Mouse (Mus musculus) embryonic facial prominence, embryonic 13.5 days (tissue): ENCODE data around the gene Unc80. TPM values are rescaled to one million over a fixed set of nuclear protein-coding genes. Genes with fewer than 3 reads are reported as not detected.

Experiments
- ATAC-seq: fragments of 200-750 bp; cut with Nextera tagmentation; 2 replicates; pipeline ENCODE4 v1.8.0; 2017; ENCODE audit warnings: low read depth; ENCODE audit not compliant: insufficient number of reproducible peaks, insufficient read depth, low FRiP score, low TSS enrichment
- H3K27ac ChIP-seq: fragments of 300-500 bp; sonication (generic); 2 replicates; pipeline ENCODE4 v1.5.1; 2015; ENCODE audit warnings: moderate library complexity, mild to moderate bottlenecking, inconsistent platforms
- H3K27me3 ChIP-seq: fragments of 300-500 bp; sonication (generic); 2 replicates; pipeline ENCODE4 v1.6.1; 2015; ENCODE audit warnings: mild to moderate bottlenecking, inconsistent platforms
- H3K36me3 ChIP-seq: fragments of 300-500 bp; sonication (generic); 2 replicates; pipeline ENCODE4 v1.6.1; 2015; ENCODE audit warnings: mild to moderate bottlenecking, inconsistent platforms
- H3K4me1 ChIP-seq: fragments of 300-500 bp; sonication (generic); 2 replicates; pipeline ENCODE4 v1.6.1; 2015; ENCODE audit warnings: inconsistent platforms
- H3K4me2 ChIP-seq: fragments of 300-500 bp; sonication (generic); 2 replicates; pipeline ENCODE4 v1.6.1; 2015; ENCODE audit warnings: moderate library complexity, mild to moderate bottlenecking, inconsistent platforms
- H3K4me3 ChIP-seq: fragments of 300-500 bp; sonication (generic); 2 replicates; pipeline ENCODE4 v1.5.1; 2015; ENCODE audit warnings: mild to moderate bottlenecking, inconsistent platforms
- H3K9ac ChIP-seq: fragments of 300-500 bp; sonication (generic); 2 replicates; pipeline ENCODE4 v1.6.1; 2015; ENCODE audit warnings: mild to moderate bottlenecking, inconsistent platforms
- H3K9me3 ChIP-seq: fragments of 300-500 bp; sonication (generic); 2 replicates; pipeline ENCODE4 v1.6.1; 2016; ENCODE audit warnings: inconsistent platforms
- WGBS: fragments of 180-500 bp; shearing (Covaris S2); methylation state at CpG from one replicate; pipeline ENCODE4 v1.1.7; 2015; ENCODE audit warnings: mixed read lengths; 5-methylcytosine and 5-hydroxymethylcytosine counted together
- polyA plus RNA-seq: library from polyadenylated mRNA; unstranded; fragments of >200 nt; fragmentation: Nextera tagmentation; extraction: Ambion mirVana; gene quantifications from 2 replicates; pipeline ENCODE4 v1.2.1, GENCODE M21; 2015

Unc80 gene
- 0.14 and 0.56 TPM in 2 replicates for polyA plus RNA-seq

DNA sequence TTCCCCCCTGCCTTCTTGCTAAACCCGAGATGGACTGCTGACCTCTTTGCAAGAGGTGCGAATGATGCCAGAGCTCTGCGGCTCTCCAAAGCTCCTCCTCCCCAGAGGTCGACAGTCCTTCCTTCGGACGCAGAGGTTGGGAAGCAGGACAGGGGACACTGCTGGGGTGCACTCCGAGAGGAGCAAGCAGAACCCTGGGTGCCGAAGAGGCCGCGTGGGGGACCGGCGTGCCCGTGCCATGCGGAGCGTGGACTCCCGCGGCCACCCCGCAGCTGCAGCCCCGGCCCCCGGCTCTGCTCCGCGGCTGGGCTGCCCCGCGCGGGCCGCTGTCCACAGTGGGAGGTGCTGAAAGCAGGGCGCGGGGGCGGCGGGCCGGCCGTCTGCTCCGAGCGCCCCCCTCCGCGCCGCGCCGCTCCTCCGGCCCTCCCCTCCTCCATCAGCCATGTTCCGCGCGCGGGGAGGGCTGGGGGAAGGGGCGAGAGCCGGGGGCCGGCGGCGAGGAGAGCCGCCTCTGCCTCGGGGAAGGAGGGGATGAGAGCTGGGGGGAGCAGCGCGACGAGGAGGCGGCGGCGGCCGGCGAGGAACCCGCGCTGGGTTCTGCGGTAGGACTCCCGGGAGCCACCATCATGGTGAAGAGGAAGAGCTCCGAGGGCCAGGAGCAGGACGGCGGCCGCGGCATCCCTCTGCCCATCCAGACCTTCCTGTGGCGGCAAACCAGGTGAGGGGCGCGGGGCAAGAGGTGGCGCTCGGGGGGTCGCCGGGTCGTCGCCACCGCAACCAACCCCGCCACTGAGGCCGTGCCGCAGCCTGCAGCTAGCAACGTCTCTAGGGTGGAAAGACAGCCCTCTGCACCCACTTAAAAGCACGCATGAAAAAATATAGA is at the start of gene Unc80:
Gene Unc80 (plus strand): TSS at position 547 of the 883 bp plus-strand sequence.
- peak; percentile 87 for ATAC-seq
- peaks cover 38% of the 10 kb centered on the region for H3K27me3 ChIP-seq
- H3K4me3 ChIP-seq = peak within 1 kb of the TSS; percentile 56
- H3K9ac ChIP-seq = peak within 1 kb of the TSS; percentile 60
- no peaks in the 10 kb centered on the region for H3K9me3 ChIP-seq
- H3K36me3 ChIP-seq = no peaks in the 10 kb centered on the region
- H3K4me2 ChIP-seq = peak within 1 kb of the TSS; percentile 90
- 0 out of 2 replicates have a peak, but pooled peaks cover 3% of the 10 kb centered on the region for H3K4me1 ChIP-seq
- no peak within 1 kb of the TSS for H3K27ac ChIP-seq
- WGBS = under 1% methylated on average over 74 of the region's 83 CpGs

DNA sequence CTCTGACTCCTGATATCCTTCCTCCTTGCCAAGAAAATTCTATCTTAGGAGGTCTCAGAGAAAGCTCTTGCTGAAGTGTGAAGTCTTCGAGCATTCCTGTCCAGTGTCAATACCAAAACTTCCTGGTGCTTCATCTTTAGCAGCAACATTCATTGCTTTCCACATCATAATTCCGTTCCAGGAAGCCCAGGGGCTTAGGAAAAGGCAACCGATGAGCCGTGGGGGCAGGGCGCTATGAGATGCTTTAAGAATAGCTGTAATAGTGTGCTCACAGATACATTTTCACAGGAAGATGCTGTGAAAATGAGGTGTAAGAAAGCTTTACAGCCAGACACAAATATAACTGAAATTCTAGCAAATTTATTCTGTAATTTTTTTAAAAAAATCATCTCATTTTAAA is 42.1 kb upstream of the Unc80 start:
- Histone ChIP-seq H3K9me3 (no peaks in the 10 kb centered on the region), H3K27ac (no peak overlapping the region), H3K27me3 (no peaks in the 10 kb centered on the region), H3K36me3 (no peaks in the 10 kb centered on the region), H3K4me3 (no peak overlapping the region), H3K4me1 (0 out of 2 replicates have a peak, but pooled peaks cover 3% of the 10 kb centered on the region), H3K9ac (no peak overlapping the region), H3K4me2 (no peak overlapping the region)
- 87% methylated on average over 5 of the region's 5 CpGs for WGBS
- no peak for ATAC-seq

GRCm38 (mm10) chr1:66430962-66431361 is 37.2 kb upstream of the Unc80 start:
- H3K36me3 ChIP-seq = no peaks in the 10 kb centered on the region
- 0 out of 2 replicates have a peak, but pooled peaks cover 3% of the 10 kb centered on the region for H3K4me1 ChIP-seq
- no peak overlapping the region for H3K9ac ChIP-seq
- no peaks in the 10 kb centered on the region for H3K27me3 ChIP-seq
- H3K27ac ChIP-seq = no peak overlapping the region
- no peak for ATAC-seq
- no peak overlapping the region for H3K4me3 ChIP-seq
- H3K9me3 ChIP-seq = no peaks in the 10 kb centered on the region
- no peak overlapping the region for H3K4me2 ChIP-seq

DNA sequence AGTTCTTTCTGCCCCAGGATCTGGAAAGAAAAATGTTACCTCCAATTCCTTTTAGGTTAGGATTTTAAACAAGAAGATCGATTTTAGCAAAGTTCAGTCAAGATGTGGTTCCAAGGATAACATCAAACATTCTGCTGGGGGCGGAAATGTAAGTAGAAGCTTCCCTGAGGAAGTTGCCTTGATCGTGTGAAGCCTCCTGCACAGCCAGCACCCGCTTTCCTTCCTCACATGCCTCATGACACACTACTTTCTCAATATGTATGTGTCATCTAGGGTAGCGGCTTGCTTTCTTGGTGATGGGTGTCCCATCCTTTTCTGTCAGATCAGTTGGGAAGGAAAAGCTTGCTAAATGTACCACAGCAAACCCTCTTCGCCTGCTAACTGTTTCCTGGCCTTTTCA is 36.7 kb upstream of the Unc80 start:
- Histone ChIP-seq H3K36me3 (no peaks in the 10 kb centered on the region), H3K9me3 (no peaks in the 10 kb centered on the region), H3K4me2 (no peak overlapping the region), H3K27me3 (no peaks in the 10 kb centered on the region), H3K4me1 (0 out of 2 replicates have a peak, but pooled peaks cover 3% of the 10 kb centered on the region), H3K27ac (no peak overlapping the region), H3K9ac (no peak overlapping the region), H3K4me3 (no peak overlapping the region)
- ATAC-seq = no peak
- WGBS = 82% methylated on average over 6 of the region's 6 CpGs

DNA sequence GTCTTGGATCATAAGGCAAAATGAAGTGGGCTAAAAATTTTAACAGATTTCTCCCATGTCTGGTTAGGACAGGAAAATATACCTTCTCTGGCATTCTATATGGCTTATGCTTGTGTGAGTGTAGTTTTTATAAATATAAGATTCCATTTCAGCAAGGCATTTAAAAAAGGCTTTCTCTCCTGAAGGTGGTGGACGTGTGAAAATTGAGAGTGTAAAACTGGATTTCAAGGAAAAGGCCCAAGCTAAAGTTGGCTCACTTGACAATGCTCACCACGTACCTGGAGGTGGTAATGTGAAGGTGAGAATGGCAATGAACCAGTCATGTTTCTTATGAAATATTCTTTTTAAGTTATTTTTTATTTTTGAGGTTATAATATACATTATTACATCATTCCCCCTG is 30.1 kb upstream of the Unc80 start:
- H3K27ac ChIP-seq = no peak overlapping the region
- no peaks in the 10 kb centered on the region for H3K4me1 ChIP-seq
- no peaks in the 10 kb centered on the region for H3K36me3 ChIP-seq
- ATAC-seq = no peak
- H3K4me2 ChIP-seq = no peak overlapping the region
- no peaks in the 10 kb centered on the region for H3K27me3 ChIP-seq
- H3K4me3 ChIP-seq = no peak overlapping the region
- H3K9ac ChIP-seq = no peak overlapping the region
- 77% methylated on average over 2 of the region's 2 CpGs for WGBS
- H3K9me3 ChIP-seq = no peaks in the 10 kb centered on the region

- ATAC-seq = no peak
- H3K27me3 ChIP-seq = no peaks in the 10 kb centered on the region
- no peak overlapping the region for H3K4me2 ChIP-seq
- no peaks in the 10 kb centered on the region for H3K4me1 ChIP-seq
- no peaks in the 10 kb centered on the region for H3K36me3 ChIP-seq
- WGBS = 84% methylated on average over 2 of the region's 2 CpGs
- H3K27ac ChIP-seq = no peak overlapping the region
- H3K9ac ChIP-seq = no peak overlapping the region
- no peak overlapping the region for H3K4me3 ChIP-seq
- no peaks in the 10 kb centered on the region for H3K9me3 ChIP-seq
Measured at GRCm38 (mm10) chr1:66442922-66443321, 25.2 kb upstream of the Unc80 start.

DNA sequence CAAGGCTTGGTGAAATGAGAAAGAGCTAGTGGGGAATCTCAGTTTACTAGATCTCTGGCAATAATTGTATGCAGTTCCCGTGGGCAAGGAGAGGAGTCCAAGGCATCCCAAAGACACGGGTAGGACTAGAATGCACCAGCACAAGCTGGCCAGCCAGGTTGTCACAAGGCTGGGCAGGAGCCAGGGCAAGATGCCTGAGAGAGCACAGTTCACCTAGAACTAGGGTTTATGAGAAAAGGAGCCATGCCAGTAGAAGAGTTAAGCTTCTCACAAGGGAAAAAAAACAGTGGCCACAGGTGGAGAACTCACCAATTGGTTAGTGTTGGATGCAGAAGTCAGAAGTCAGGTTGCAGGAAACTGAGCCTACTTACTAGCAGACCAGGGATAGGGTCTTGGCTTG is 18.7 kb upstream of the Unc80 start:
- Histone ChIP-seq H3K36me3 (no peaks in the 10 kb centered on the region), H3K4me3 (no peak overlapping the region), H3K9ac (no peak overlapping the region), H3K27ac (no peak overlapping the region), H3K4me2 (no peak overlapping the region), H3K9me3 (no peaks in the 10 kb centered on the region), H3K4me1 (no peaks in the 10 kb centered on the region), H3K27me3 (no peaks in the 10 kb centered on the region)
- no peak for ATAC-seq
- WGBS = 64% methylated on average over 2 of the region's 2 CpGs

DNA sequence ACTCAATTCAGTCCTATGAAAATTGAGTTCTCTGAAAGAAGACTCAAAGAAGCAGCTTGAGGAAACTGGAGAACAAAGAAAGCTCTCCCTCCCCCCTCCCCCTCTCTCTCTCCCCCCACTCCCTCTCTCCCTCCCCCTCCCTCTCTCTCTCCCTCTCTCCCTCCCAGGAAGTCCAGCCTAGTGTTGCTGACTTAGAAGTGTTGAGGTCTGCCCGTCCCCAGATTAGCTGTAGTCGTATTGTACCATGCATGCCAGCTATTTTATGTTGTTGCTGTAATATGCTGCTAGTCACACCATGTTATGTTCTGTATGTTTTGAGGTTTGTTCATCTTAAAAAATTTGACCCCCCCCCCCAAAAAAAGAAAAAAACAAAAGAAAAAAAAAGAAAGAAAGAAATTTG is 11.6 kb upstream of the Unc80 start:
- H3K27ac ChIP-seq = no peak overlapping the region

DNA sequence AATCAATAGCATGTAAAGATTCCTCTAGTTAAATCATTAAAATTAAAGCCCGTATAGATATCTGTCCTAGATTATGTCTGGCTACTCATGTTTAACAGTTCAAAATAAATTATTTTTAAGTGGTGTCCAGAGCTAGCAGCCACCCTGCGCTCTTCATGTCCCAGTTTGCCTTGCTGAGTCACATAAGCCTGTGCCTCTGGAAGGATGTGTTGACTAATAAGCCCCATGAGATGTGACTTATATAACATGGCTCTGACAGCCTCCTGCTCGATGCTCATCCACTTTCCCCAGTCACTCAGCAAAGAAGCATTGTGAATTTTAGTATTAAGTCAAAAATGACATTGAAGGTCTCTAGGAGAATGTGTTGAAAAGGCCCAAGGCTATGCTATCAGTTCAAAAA is 10.4 kb upstream of the Unc80 start:
- WGBS = 66% methylated on average over 3 of the region's 3 CpGs
- Histone ChIP-seq H3K9me3 (no peaks in the 10 kb centered on the region), H3K27ac (no peak overlapping the region), H3K9ac (no peak overlapping the region), H3K4me3 (no peak overlapping the region), H3K27me3 (no peaks in the 10 kb centered on the region), H3K4me2 (no peak overlapping the region), H3K36me3 (no peaks in the 10 kb centered on the region), H3K4me1 (no peaks in the 10 kb centered on the region)
- no peak for ATAC-seq

More for the DNA sequence above, 11.6 kb upstream of the Unc80 start:
- Histone ChIP-seq H3K9me3 (no peaks in the 10 kb centered on the region), H3K4me2 (no peak overlapping the region), H3K36me3 (no peaks in the 10 kb centered on the region), H3K9ac (no peak overlapping the region), H3K4me3 (no peak overlapping the region), H3K4me1 (no peaks in the 10 kb centered on the region), H3K27me3 (no peaks in the 10 kb centered on the region)
- no peak for ATAC-seq
- 19% methylated on average over 2 of the region's 2 CpGs for WGBS

DNA sequence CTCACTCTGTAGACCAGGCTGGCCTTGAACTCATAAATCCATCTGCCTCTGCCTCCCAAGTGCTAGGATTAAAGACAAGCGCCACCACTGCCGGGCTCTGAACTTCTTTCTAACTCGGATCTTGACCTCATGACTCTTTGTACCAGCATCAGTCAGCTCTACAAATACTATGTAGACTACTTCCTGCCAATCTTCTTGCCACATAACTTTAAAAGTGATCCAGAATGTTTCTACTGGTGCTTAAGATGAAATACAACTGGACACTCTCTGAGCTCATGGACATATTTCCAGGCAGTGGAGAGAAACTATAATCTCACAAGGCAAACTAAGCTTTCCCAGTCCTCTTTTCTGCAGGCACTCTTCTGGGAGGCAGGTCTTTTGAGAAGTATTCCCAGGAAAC is 8.8 kb upstream of the Unc80 start:
- Histone ChIP-seq H3K4me2 (no peak overlapping the region), H3K4me1 (no peaks in the 10 kb centered on the region), H3K9ac (no peak overlapping the region), H3K27me3 (no peaks in the 10 kb centered on the region), H3K36me3 (no peaks in the 10 kb centered on the region), H3K9me3 (no peaks in the 10 kb centered on the region), H3K27ac (no peak overlapping the region), H3K4me3 (no peak overlapping the region)
- 78% methylated on average over 3 of the region's 3 CpGs for WGBS
- ATAC-seq = no peak

GRCm38 (mm10) chr1:66460850-66461249 is 7.3 kb upstream of the Unc80 start:
- Histone ChIP-seq H3K4me1 (no peaks in the 10 kb centered on the region), H3K9me3 (no peaks in the 10 kb centered on the region), H3K27ac (no peak overlapping the region), H3K4me3 (no peak overlapping the region), H3K36me3 (no peaks in the 10 kb centered on the region), H3K27me3 (no peaks in the 10 kb centered on the region), H3K4me2 (no peak overlapping the region), H3K9ac (no peak overlapping the region)
- ATAC-seq = no peak
- 79% methylated on average over 4 of the region's 4 CpGs for WGBS

DNA sequence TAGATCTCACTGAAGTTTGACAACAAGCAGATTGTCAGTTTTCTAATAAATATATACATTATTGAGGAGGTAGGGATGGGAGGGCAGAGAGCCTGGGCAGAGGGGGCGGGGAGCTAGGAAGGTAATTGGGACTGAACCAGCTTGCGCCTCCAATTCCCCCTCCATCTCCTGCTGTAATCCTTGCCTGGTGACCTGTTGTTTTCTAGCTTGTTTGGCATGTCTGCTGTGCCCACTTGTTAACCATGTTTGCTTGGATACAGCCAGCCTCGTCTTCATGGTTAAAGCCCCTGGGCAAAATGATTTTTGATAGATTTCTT is 495 bp downstream of the Unc80 start:
- Histone ChIP-seq H3K27me3 (peaks cover 38% of the 10 kb centered on the region), H3K4me2 (peak overlapping the region; percentile 90), H3K9me3 (no peaks in the 10 kb centered on the region), H3K36me3 (no peaks in the 10 kb centered on the region), H3K4me1 (0 out of 2 replicates have a peak, but pooled peaks cover 3% of the 10 kb centered on the region), H3K27ac (no peak overlapping the region), H3K4me3 (peak overlapping the region; percentile 56), H3K9ac (peak overlapping the region; percentile 60; the same call in 1 of the 2 replicates)
- WGBS = 20% methylated on average over 3 of the region's 3 CpGs
- ATAC-seq = no peak
